Mouse (Mus musculus): ENCODE results near the gene Arxes2. TPM values are rescaled to one million over a fixed set of nuclear protein-coding genes. Genes with fewer than 3 reads are reported as not detected.
"Not testable (repeated sequence)": the region's sequence is repeated elsewhere in the genome, so short reads cannot be mapped to it uniquely, and the experiment has no call there.

The Arxes2 gene
- total RNA-seq (2014; rRNA removed) (0.09 and 0.20 TPM in 2 replicates), polyA plus RNA-seq (2012; rRNA removed) (0.09 TPM in 1 of 2 replicates, not detected in the other)

DNA sequence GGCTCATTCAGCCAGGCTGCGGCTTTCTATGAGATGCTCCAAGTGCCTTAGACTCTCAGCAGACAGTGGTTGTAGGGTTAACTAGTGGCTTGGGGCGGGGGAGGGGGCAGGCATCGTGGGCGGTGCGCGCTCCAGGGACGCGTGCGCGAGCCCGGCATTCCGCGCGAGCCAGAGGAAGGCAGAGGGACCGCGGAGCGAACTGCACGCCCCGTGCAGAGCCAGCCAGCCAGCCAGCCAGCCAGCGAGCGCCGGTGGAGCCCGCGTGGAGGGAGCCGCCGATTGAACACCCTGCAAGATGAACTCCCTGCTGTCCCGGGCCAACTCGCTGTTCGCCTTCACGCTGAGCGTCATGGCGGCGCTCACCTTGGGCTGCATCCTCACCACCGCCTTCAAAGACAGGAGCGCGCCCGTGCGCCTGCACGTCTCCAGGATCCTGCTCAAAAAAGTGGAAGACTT is at the start of gene Arxes2:
TSS of gene Arxes2 (plus strand) at position 161 of the 456 bp plus-strand sequence.
- not testable (repeated sequence) for H3K27ac ChIP-seq (replicated peaks; ENCODE audit: insufficient read depth, low read depth, low read length); H3K36me3 ChIP-seq (ENCODE audit: control insufficient read depth, insufficient read depth, low read length); H3K79me2 ChIP-seq (ENCODE audit: control insufficient read depth, insufficient read depth, low read length); H3K4me3 ChIP-seq (ENCODE audit: insufficient read depth, low read depth, low read length); DNase-seq (ENCODE audit: extremely low read depth, low read depth, low spot score); H3K27me3 ChIP-seq (ENCODE audit: control insufficient read depth, insufficient read depth, low read length); H3K9ac ChIP-seq (ENCODE audit: low read depth, low read length); H3K4me1 ChIP-seq (ENCODE audit: control insufficient read depth, insufficient read depth, low read length)
- WGBS = 0% methylated on average over 8 of the region's 39 CpGs

DNA sequence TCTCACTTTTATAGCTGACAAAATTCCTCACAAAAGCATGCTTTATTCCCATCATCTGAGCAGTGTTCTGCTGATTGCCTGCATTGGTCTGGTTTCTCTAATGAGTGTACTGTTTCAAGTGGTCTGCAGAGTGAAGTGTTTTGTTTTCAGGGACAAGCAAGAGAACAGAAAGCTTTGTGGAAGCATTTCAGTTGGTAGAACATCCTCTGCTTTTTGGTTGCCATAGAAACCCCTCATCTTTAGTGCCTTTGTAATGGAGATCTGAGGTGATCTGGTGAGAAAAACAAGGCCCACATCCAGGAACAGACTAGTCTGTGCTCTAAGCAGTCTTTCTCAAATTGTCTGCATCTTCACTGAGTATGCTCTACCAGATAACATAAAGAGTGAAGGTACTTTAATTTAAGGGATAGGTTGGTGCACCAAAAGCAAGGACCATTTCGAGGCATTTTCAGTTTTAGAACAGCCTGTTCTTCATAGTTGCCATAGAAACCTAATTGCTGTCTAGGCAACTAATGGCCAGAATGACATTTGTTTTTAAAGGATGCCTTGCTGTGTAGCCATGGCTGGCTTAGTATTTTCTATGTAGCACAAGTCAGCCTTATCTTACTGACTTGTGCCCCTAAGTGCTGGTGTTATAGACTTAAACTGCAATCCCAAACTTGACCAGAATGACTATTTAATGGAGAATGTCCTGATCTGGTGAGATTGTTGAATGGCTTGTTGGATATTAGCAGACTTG is 44.8 kb upstream of the Arxes2 start:
- Histone ChIP-seq H3K4me1 (ENCODE audit: control insufficient read depth, insufficient read depth, low read length) (no peaks in the 10 kb centered on the region), H3K9ac (ENCODE audit: low read depth, low read length) (no peak overlapping the region), H3K27ac (replicated peaks; ENCODE audit: insufficient read depth, low read depth, low read length) (no peak overlapping the region), H3K79me2 (ENCODE audit: control insufficient read depth, insufficient read depth, low read length) (no peaks in the 10 kb centered on the region), H3K27me3 (ENCODE audit: control insufficient read depth, insufficient read depth, low read length) (no peaks in the 10 kb centered on the region), H3K36me3 (ENCODE audit: control insufficient read depth, insufficient read depth, low read length) (no peaks in the 10 kb centered on the region), H3K4me3 (ENCODE audit: insufficient read depth, low read depth, low read length) (no peak overlapping the region)
- no peak for DNase-seq (ENCODE audit: extremely low read depth, low read depth, low spot score)
- TF ChIP-seq CTCF (IDR thresholded peaks at IDR 0.05; ENCODE audit: low read depth, low read length) (no peak), POLR2A (IDR thresholded peaks at IDR 0.05; ENCODE audit: extremely low read depth, insufficient read depth, low read length) (no peak)
- 100% methylated on average over 1 of the region's 1 CpGs for WGBS

DNA sequence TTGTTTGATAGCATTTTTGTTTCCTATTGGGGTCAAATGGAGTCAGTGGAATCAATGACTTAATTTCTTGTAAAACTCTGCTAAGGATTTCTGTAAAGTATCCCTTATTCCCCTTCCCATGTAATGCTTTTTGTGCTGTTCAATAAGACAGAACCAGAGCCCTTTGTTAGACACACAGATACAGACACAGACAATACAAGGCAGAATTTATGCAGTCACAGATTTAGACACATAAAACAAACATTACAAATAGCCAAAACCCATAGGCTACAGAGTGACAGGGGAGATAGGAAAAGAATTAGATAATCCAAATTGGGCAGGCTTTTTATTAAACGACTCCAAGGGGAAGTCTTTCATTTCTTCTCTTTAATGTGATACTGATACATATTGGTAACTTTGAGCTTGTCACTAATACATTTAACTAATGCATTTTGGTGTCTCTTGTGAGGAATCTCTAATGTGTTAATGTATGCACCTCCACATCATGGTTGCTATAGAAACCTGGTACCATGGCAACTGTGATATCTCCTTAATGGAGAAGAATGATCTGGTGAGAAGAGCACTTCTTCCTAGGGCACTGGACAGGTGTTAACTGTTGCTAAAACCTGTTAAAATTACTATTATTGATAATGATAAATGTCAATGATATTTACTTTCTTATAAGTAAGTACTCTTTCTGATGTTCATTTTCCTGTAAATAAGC is 36.5 kb upstream of the Arxes2 start:
- TF ChIP-seq CTCF (IDR thresholded peaks at IDR 0.05; ENCODE audit: low read depth, low read length) (no peak), POLR2A (IDR thresholded peaks at IDR 0.05; ENCODE audit: extremely low read depth, insufficient read depth, low read length) (no peak)
- Histone ChIP-seq H3K4me3 (ENCODE audit: insufficient read depth, low read depth, low read length) (no peak overlapping the region), H3K79me2 (ENCODE audit: control insufficient read depth, insufficient read depth, low read length) (no peaks in the 10 kb centered on the region), H3K9ac (ENCODE audit: low read depth, low read length) (no peak overlapping the region), H3K36me3 (ENCODE audit: control insufficient read depth, insufficient read depth, low read length) (no peaks in the 10 kb centered on the region), H3K27ac (replicated peaks; ENCODE audit: insufficient read depth, low read depth, low read length) (no peak overlapping the region), H3K27me3 (ENCODE audit: control insufficient read depth, insufficient read depth, low read length) (no peaks in the 10 kb centered on the region), H3K4me1 (ENCODE audit: control insufficient read depth, insufficient read depth, low read length) (no peaks in the 10 kb centered on the region)
- DNase-seq (ENCODE audit: extremely low read depth, low read depth, low spot score) = no peak
- 63% methylated on average over 1 of the region's 1 CpGs for WGBS

DNA sequence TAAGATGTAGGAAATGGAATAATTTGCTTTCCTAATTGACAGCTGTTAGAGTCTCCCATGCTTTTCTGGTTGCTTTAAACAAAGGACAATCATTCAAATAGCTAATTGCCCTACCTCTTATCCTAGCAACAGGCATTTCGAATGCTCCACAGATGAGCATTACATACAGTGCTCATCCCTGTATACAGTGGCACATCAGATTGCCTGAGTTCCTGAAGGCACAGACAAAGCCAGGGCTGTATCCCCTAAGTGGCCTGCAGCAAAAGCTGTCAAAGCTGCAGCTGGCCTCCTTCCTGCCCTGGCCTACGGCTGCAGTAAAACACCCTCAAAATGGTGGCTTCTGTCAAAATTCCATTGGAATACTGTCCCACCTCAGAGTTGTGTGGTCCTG is 35.9 kb upstream of the Arxes2 start:
- WGBS = 84% methylated on average over 2 of the region's 2 CpGs
- no peak for DNase-seq (ENCODE audit: extremely low read depth, low read depth, low spot score)
- no peaks in the 10 kb centered on the region for H3K79me2 ChIP-seq (ENCODE audit: control insufficient read depth, insufficient read depth, low read length)
- no peaks in the 10 kb centered on the region for H3K27me3 ChIP-seq (ENCODE audit: control insufficient read depth, insufficient read depth, low read length)
- no peak overlapping the region for H3K4me3 ChIP-seq (ENCODE audit: insufficient read depth, low read depth, low read length)
- H3K9ac ChIP-seq (ENCODE audit: low read depth, low read length) = no peak overlapping the region
- H3K4me1 ChIP-seq (ENCODE audit: control insufficient read depth, insufficient read depth, low read length) = no peaks in the 10 kb centered on the region
- no peaks in the 10 kb centered on the region for H3K36me3 ChIP-seq (ENCODE audit: control insufficient read depth, insufficient read depth, low read length)
- no peak overlapping the region for H3K27ac ChIP-seq (replicated peaks; ENCODE audit: insufficient read depth, low read depth, low read length)
- TF ChIP-seq POLR2A (IDR thresholded peaks at IDR 0.05; ENCODE audit: extremely low read depth, insufficient read depth, low read length) (no peak), CTCF (IDR thresholded peaks at IDR 0.05; ENCODE audit: low read depth, low read length) (no peak)

DNA sequence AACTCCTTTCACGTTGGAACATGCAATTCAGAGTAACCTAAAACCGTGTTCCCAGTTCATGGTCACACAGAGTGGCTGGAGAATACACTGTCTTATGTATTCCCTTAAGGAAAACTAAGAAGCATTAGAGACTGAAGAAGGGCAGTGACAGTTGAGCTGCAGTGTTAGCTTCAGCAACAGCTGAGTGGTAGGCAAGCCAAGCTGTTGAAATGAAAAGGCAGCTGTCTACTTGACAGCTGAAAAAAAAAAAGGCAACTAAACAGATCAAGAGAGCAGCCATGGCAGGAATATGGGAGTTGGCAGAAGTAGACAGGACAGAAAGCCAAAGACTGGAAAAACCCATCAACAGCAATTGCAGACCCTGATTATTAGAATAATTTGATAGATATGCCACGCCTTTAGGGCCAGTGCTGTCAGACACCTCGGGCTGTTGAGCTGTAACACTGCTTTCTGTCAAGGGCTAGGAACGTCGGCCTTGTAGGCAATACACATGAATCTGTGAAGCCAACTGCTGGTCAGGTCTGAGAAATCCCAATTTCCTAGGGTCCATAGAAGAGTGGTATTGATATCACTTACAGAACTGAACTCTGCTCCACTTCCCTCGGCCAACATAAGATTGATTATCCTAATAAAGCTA is 34.9 kb upstream of the Arxes2 start:
- no peaks in the 10 kb centered on the region for H3K27me3 ChIP-seq (ENCODE audit: control insufficient read depth, insufficient read depth, low read length)
- no peaks in the 10 kb centered on the region for H3K79me2 ChIP-seq (ENCODE audit: control insufficient read depth, insufficient read depth, low read length)
- H3K9ac ChIP-seq (ENCODE audit: low read depth, low read length) = no peak overlapping the region
- no peak for TF ChIP-seq POLR2A (IDR thresholded peaks at IDR 0.05; ENCODE audit: extremely low read depth, insufficient read depth, low read length)
- TF ChIP-seq CTCF (IDR thresholded peaks at IDR 0.05; ENCODE audit: low read depth, low read length) = no peak
- 85% methylated on average over 7 of the region's 7 CpGs for whole genome bisulfite sequencing
- no peak for DNase-seq (ENCODE audit: extremely low read depth, low read depth, low spot score)
- no peak overlapping the region for H3K4me3 ChIP-seq (ENCODE audit: insufficient read depth, low read depth, low read length)
- H3K36me3 ChIP-seq (ENCODE audit: control insufficient read depth, insufficient read depth, low read length) = no peaks in the 10 kb centered on the region
- H3K27ac ChIP-seq (replicated peaks; ENCODE audit: insufficient read depth, low read depth, low read length) = no peak overlapping the region
- no peaks in the 10 kb centered on the region for H3K4me1 ChIP-seq (ENCODE audit: control insufficient read depth, insufficient read depth, low read length)

Measured in liver, adult 2 months (tissue).